Mouse (Mus musculus) lung, adult 2 months (tissue): ENCODE results near the gene Rasgrp1.

Experiments
- CTCF ChIP-seq: fragments of 200-500 bp; IDR thresholded peaks from 2 replicates; pipeline ENCODE4 v1.5.1; 2011; ENCODE audit warnings: mild to moderate bottlenecking, low read length, control low read depth; ENCODE audit not compliant: insufficient read depth
- POLR2A ChIP-seq: fragments of 200-500 bp; IDR thresholded peaks from 2 replicates; pipeline ENCODE4 v1.6.1; 2011; ENCODE audit warnings: low read depth, mild to moderate bottlenecking, control low read depth, low read length, borderline replicate concordance; ENCODE audit errors: extremely low read depth

GRCm38 (mm10) chr2:117335552-117336188 is 7.1 kb downstream of the Rasgrp1 start:
- TF ChIP-seq CTCF = no peak
- TF ChIP-seq POLR2A = no peak
